Mouse (Mus musculus): ENCODE data around the gene Hddc3. TPM values are rescaled to one million over a fixed set of nuclear protein-coding genes. Genes with fewer than 3 reads are reported as not detected.

Gene Hddc3
- total and polyA plus RNA-seq, 3 experiments, result 47.1 to 58.1 TPM; not detected in 1

- Histone ChIP-seq H3K79me2 (ENCODE audit: control insufficient read depth, insufficient read depth, low read length, poor library complexity) (peaks cover 24% of the 10 kb centered on the region), H3K27ac (ENCODE audit: control insufficient read depth, low read depth, low read length) (peak overlapping the region; percentile 88), H3K27me3 (ENCODE audit: control insufficient read depth in 1 of 2, insufficient read depth in 2 of 2, low read length in 2 of 2) (no peaks in the 10 kb centered on the region), H3K36me3 (ENCODE audit: control insufficient read depth in 1 of 2, insufficient read depth in 2 of 2, low read length in 2 of 2) (peaks cover 2 to 4% of the 10 kb centered on the region in 2 experiments), H3K9ac (ENCODE audit: control insufficient read depth, low read depth, low read length, poor library complexity, severe bottlenecking) (peak overlapping the region; percentile 97), H3K9me3 (replicated peaks; ENCODE audit: insufficient read depth, low read length) (no peaks in the 10 kb centered on the region), H3K4me1 (ENCODE audit: control insufficient read depth in 1 of 2, insufficient read depth in 2 of 2, low read length in 2 of 2) (peaks cover 0 to 7% of the 10 kb centered on the region in 2 experiments; a peak in 2 of 4 replicates), H3K4me3 (ENCODE audit: control insufficient read depth in 1 of 2, insufficient read depth in 1 of 2, low read depth in 2 of 2, low read length in 2 of 2) (peak overlapping the region; percentile 81 to 94)
- DNase-seq (ENCODE audit: low read depth, low spot score), result peak; percentile 28
- no peak for TF ChIP-seq HCFC1 (IDR thresholded peaks at IDR 0.05; ENCODE audit: low read depth, low read length)
- no peak for TF ChIP-seq ZNF384 (IDR thresholded peaks at IDR 0.05; ENCODE audit: low read depth, low read length)
- no peak for TF ChIP-seq ETS1 (IDR thresholded peaks at IDR 0.05; ENCODE audit: low read depth, low read length)
Measured at GRCm38 (mm10) chr7:80323336-80323735, 19.6 kb upstream of the Hddc3 start.

GRCm38 (mm10) chr7:80324043-80324815, 18.7 kb upstream of the Hddc3 start, which contains the start of gene Rccd1:
Gene Rccd1, minus strand, starts transcription at chr7:80324454.
- peak within 1 kb of the TSS; percentile 81 to 94 for H3K4me3 ChIP-seq (ENCODE audit: control insufficient read depth in 1 of 2, insufficient read depth in 1 of 2, low read depth in 2 of 2, low read length in 2 of 2)
- peaks cover 24% of the 10 kb centered on the region for H3K79me2 ChIP-seq (ENCODE audit: control insufficient read depth, insufficient read depth, low read length, poor library complexity)
- no peaks in the 10 kb centered on the region for H3K9me3 ChIP-seq (replicated peaks; ENCODE audit: insufficient read depth, low read length)
- peak within 1 kb of the TSS; percentile 97 for H3K9ac ChIP-seq (ENCODE audit: control insufficient read depth, low read depth, low read length, poor library complexity, severe bottlenecking)
- peak; percentile 98 for DNase-seq (ENCODE audit: low read depth, low spot score)
- peaks cover 0 to 7% of the 10 kb centered on the region in 2 experiments; a peak in 2 of 4 replicates for H3K4me1 ChIP-seq (ENCODE audit: control insufficient read depth in 1 of 2, insufficient read depth in 2 of 2, low read length in 2 of 2)
- peak within 1 kb of the TSS; percentile 97 for H3K27ac ChIP-seq (ENCODE audit: control insufficient read depth, low read depth, low read length)
- peaks cover 2 to 4% of the 10 kb centered on the region in 2 experiments for H3K36me3 ChIP-seq (ENCODE audit: control insufficient read depth in 1 of 2, insufficient read depth in 2 of 2, low read length in 2 of 2)
- no peaks in the 10 kb centered on the region for H3K27me3 ChIP-seq (ENCODE audit: control insufficient read depth in 1 of 2, insufficient read depth in 2 of 2, low read length in 2 of 2)
- TF ChIP-seq UBTF (IDR thresholded peaks at IDR 0.05; ENCODE audit: borderline replicate concordance, insufficient read depth, low read depth, low read length), result no peak
- TF ChIP-seq GATA1 (IDR thresholded peaks at IDR 0.05; ENCODE audit: low read depth, low read length), result no peak
- TF ChIP-seq TAL1 (IDR thresholded peaks at IDR 0.05; ENCODE audit: low read length), result no peak
- peak; percentile 52; the same call in 1 of the 2 replicates for TF ChIP-seq POLR2AphosphoS5 (IDR thresholded peaks at IDR 0.05; ENCODE audit: borderline replicate concordance, low read depth, low read length)
- no peak for TF ChIP-seq BHLHE40 (IDR thresholded peaks at IDR 0.05; ENCODE audit: borderline replicate concordance, low read depth, low read length)
- peak; percentile 86 for TF ChIP-seq ZNF384 (IDR thresholded peaks at IDR 0.05; ENCODE audit: low read depth, low read length)
- no peak for TF ChIP-seq GABPA (IDR thresholded peaks at IDR 0.05; ENCODE audit: low read depth, low read length)
- peak; percentile 80 for TF ChIP-seq ELF1 (IDR thresholded peaks at IDR 0.05; ENCODE audit: low read depth, low read length)
- no peak for TF ChIP-seq RAD21 (IDR thresholded peaks at IDR 0.05; ENCODE audit: low read depth, low read length)
- peak; percentile 62 for TF ChIP-seq ETS1 (IDR thresholded peaks at IDR 0.05; ENCODE audit: low read depth, low read length)
- TF ChIP-seq MAZ (IDR thresholded peaks at IDR 0.05; ENCODE audit: low read depth, low read length), result no peak
- no peak; the same call in 1 of the 2 replicates for TF ChIP-seq KAT2A (conservative IDR thresholded peaks at IDR 0.05; ENCODE audit: low read depth, low read length)
- TF ChIP-seq SMC3 (IDR thresholded peaks at IDR 0.05; ENCODE audit: low read depth, low read length), result no peak; the same call in 1 of the 2 replicates
- TF ChIP-seq USF2 (IDR thresholded peaks at IDR 0.05; ENCODE audit: borderline replicate concordance in 1 of 2, insufficient read depth in 1 of 2, low read depth in 1 of 2, low read length in 2 of 2), result no peak
- peak; percentile 96 for TF ChIP-seq POLR2AphosphoS2 (IDR thresholded peaks at IDR 0.05; ENCODE audit: low read length)
- no peak for TF ChIP-seq EP300 (IDR thresholded peaks at IDR 0.05; ENCODE audit: low read depth in 1 of 2, low read length in 2 of 2)
- peak; percentile 97 for TF ChIP-seq SIN3A (IDR thresholded peaks at IDR 0.05; ENCODE audit: low read length)
- TF ChIP-seq POLR2A (IDR thresholded peaks at IDR 0.05; ENCODE audit: control insufficient read depth in 1 of 2, insufficient read depth in 1 of 2, low read depth in 1 of 2, low read length in 2 of 2, poor library complexity in 1 of 2), result peak; percentile 87 to 96; a peak in 3 of 4 replicates
- TF ChIP-seq TBP (IDR thresholded peaks at IDR 0.05; ENCODE audit: low read depth, low read length), result peak; percentile 91
- TF ChIP-seq CHD2 (IDR thresholded peaks at IDR 0.05; ENCODE audit: low read length), result peak; percentile 72
- no peak for TF ChIP-seq CHD1 (IDR thresholded peaks at IDR 0.05; ENCODE audit: low read depth, low read length)
- no peak for TF ChIP-seq ZKSCAN1 (IDR thresholded peaks at IDR 0.05; ENCODE audit: low read depth, low read length)
- no peak for TF ChIP-seq CTCF (IDR thresholded peaks at IDR 0.05 in 2 of 3, conservative IDR thresholded peaks at IDR 0.05 in 1 of 3; ENCODE audit: control insufficient read depth in 1 of 3, insufficient read depth in 1 of 3, low read depth in 2 of 3, low read length in 3 of 3, poor library complexity in 1 of 3, severe bottlenecking in 1 of 3)
- peak; percentile 88; the same call in 1 of the 2 replicates for TF ChIP-seq ZMIZ1 (IDR thresholded peaks at IDR 0.05; ENCODE audit: low read depth, low read length)
- peak; percentile 82; the same call in 1 of the 2 replicates for TF ChIP-seq E2F4 (IDR thresholded peaks at IDR 0.05; ENCODE audit: borderline replicate concordance, low read depth, low read length)
- no peak for TF ChIP-seq MEF2A (IDR thresholded peaks at IDR 0.05; ENCODE audit: extremely low read depth, insufficient replicate concordance, low read depth, low read length, poor library complexity, severe bottlenecking)
- TF ChIP-seq TCF12 (IDR thresholded peaks at IDR 0.05; ENCODE audit: low read depth, low read length), result peak; percentile 39; the same call in 1 of the 2 replicates
- TF ChIP-seq MYC (IDR thresholded peaks at IDR 0.05; ENCODE audit: low read depth, low read length), result peak; percentile 89
